Mouse (Mus musculus): ENCODE measurements around the gene Zfp553.

The Zfp553 gene

DNA sequence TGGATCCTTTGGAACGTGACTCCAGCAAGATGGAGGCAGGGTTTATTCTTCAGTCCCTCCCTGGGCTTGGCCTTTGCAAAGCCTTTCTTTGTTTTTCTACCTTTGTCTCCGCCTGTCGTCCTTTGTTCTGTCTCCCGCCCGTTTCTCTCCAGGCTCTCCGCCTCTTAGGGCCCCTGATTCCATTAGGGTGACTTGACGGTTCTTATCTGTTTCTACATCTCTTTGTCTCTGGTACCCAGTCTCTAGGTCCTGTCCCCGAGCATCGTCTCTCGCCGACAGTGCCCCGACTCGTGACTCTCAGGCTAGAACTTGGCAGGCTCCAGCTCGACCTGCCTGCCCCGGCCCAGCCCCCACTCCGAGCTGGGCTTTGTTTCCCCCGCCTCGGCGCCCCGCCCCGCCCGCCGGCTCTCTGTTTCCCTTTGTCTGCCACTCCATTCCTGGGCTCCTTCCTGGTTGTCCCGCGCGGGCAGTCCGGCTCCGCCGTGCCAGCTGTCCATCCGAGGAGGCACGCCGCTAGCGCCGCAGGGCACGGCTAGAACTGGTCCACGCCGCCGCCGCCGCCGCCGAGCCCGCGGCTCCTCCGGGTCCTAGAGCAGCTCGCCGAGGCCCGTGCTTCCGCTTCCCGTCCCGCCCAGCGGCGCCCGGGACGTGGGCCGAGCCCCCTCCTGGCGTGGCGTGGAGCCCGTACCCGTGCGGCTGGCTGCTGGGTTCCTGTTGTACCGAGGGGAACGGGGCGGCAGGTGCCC lies at the start of gene Zfp553, which contains the start of gene Sept1:
TSS of gene Zfp553 (plus strand) at position 440 of the 746 bp plus-strand sequence.
TSS of gene Sept1 (minus strand) at position 509 of the 746 bp plus-strand sequence.
- peak; percentile 68 for DNase-seq (ENCODE audit: low spot score)

DNA sequence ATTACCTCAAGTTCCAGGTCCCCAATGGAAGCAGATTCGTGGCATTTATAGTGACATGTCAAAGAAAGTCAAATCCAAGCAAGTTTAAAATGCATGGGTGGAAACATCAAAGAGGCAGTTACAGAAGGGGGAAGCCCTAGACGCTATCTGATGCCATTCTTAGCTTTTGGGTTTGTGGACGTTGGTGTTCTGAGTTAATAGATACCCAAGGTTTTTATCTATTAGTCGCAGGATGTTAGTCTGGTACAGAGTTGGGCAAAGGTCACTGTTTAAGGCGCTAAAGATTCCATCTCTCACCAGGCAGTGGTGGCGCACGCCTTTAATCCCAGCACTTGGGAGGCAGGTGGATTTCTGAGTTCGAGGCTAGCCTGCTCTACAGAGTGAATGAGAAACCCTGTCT lies 49.5 kb upstream of the Zfp553 start:
- no peak for DNase-seq (ENCODE audit: low spot score)

DNA sequence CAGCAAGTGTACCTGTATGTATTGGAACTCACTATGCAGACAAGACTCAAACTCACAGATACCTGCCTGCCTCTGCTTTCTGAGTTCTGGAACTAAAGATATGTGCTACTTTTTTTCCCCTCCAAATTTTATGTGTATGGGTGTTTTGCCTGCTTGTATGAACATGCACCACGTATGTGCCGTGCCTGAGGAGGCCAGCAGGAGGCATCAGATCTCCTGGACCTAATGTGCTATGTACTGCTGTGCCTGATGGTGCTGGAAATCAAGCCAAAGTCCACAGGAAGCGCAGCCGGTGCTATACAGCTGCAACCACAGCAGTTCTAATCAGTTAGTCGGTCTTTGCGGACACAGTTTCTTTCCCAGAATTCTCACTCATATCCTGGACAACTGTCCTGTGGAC lies 49.0 kb upstream of the Zfp553 start:
- DNase-seq (ENCODE audit: low spot score) = no peak

DNA sequence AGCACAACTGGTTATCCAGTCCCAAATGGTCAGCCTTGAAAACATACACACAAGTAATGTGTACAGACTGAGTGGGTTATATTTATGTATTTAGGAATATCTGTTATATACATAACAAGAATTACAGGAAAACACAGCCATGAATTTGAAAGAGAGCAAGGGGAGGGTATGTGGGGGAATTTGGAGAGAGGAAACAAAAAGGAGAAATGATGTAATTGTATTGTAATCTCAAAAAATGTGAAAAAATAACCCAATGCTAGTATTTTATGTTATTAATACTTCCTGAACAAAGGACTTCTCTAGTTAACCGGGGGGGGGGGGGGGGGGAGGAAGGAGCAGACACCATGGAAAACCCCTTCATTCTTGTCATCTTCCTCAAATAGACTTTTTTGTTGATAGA lies 48.1 kb upstream of the Zfp553 start:
- DNase-seq (ENCODE audit: low spot score) = no peak

DNA sequence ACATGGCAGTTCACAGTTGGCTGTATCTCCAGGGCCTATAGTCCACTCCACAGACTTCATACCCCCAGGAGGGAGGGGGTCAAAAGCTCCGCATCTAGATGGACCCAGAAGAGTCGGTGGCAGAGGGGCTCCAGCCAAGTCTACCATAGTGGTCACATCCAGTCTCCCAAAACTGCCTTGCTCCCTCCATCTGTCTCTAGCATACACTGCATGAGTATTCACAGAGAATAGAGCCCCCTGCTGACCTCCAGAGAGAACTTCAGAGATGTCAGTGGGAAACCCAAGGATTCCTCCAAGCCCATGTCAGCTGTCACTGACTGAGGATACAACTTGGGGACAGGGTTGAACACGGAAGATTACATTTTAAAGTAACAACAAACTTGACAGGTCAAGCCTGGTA lies 47.3 kb upstream of the Zfp553 start:
- DNase-seq (ENCODE audit: low spot score) = no peak

DNA sequence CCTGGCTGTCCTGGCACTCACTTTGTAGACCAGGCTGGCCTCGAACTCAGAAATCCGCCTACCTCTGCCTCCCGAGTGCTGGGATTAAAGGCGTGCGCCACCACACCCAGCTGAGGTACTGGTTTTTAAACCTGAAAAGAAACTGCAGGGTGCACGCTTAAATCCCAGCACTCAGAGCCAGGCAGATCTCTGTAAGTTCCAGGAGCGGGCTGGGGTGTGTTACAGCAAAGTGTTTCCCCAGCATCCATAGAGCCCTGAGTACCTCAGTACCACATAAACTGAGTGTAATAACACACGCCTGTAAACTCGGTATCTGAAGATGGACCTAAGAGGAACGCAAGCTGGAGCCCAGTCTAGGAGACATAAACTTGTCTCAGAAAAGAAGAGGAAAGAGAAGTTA lies 45.5 kb upstream of the Zfp553 start:
- DNase-seq (ENCODE audit: low spot score) = no peak

DNA sequence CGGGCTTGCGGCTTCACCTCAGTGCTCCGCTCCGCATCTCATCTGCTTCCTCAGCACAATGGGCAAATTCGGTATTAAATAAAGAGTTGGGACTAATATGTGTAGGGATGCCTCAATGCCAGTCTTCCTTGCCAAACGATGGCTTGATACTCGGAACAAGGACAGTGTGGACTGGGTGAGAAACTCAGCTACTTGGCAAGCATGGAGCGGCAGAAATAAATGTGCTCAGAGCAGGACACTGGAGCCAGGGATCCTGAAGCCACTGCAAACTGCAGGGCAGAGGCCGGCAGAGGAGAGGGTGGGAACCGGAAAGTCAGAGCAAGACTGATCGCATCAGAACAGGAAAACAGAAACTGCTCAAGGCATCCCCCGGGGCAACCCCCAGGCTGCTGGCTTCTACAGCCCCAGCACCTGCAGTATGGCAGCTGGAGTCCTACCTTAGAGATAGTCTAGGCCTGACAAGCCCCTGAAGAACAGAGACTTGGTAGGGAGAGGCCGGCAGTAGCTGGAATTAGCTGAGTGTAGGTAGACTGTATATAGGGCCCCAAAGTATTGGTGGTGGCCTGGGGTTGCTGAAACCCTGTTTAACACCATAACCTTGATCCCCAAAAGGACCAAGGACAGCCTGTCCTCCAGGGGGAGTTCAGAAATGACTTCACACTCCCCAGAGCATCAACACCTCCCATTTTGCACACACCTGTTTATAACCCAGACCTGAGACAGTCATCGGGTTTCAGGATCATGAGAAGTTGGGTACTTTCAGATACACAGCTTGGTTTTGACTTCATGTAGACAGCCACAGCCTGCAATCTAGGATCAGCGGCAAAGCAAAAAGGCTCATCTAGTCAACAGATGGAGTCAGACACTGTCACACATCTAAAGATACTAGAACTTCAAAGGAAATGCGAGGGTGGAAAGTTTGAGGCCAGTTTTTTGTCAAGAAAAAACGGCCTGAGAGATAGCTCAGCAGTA lies 44.3 kb upstream of the Zfp553 start:
- no peak for DNase-seq (ENCODE audit: low spot score)

DNA sequence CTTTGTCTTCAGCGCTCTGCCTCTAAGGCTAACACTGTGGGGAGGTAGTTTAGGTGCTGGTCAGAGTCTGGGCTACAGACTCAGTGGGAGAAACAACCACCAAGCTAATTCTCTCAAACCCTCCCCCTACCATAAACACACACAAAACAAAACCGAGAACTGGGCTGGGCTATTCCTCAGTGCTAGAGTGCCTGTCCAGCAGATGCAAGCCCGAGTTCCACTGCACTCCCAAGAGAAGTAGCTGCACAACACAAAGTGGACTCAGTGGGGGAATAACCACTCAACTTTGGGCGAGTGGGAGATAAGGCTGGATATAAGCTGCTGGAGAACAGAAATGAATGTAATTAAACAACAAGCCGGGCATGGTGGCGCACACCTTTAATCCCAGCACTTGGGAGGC lies 42.2 kb upstream of the Zfp553 start:
- no peak for DNase-seq (ENCODE audit: low spot score)

DNA sequence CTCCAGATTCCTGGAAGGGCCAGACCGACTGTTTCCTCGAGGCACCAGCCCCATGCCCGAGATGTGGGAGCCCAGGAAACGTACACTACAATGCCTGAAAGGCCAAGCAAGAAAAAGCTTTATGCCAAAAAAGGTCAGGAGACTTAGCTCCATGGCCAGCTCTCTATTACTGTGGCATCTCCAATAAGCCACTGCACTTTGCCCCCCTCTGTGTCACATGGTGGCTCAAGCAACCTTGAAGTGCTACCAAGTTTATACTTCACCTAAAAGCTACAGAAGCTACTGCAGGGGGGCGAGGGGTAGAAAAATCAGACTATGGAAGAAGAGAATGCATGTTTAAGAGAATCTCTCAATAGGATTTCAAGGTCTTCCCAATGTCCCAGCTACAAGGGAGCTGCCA lies 39.9 kb upstream of the Zfp553 start:
- no peak for DNase-seq (ENCODE audit: low spot score)

DNA sequence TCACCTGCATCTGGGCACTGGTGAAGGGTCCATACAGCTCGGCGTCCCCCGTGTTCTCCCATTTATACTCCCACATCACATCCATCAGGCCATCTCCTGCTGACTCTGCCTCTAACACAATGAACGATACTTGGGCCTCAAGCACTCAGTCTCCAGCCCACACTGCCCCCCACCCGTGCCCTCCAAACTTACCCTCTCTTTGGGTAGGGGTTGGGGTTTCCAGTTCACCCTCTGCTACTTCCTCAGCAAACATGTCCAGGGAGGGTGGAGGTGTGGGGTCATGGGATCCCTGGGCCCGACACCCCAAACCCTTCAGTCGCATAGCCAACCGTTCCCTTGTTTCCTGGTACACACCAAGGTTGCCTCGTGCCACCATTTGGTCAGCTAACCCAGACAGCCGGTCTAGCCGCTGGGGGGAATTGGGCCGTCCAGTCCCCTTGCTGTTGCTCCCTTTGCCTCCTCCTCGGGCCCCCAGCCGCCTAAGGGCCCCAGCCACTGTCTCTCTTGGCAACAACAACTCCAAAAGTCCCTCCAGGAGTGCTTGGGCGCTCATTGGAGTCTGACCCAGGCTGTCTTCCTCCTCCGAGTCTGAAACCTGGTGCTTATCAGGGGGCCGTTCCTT lies 38.7 kb upstream of the Zfp553 start:
- no peak for DNase-seq (ENCODE audit: low spot score)

DNA sequence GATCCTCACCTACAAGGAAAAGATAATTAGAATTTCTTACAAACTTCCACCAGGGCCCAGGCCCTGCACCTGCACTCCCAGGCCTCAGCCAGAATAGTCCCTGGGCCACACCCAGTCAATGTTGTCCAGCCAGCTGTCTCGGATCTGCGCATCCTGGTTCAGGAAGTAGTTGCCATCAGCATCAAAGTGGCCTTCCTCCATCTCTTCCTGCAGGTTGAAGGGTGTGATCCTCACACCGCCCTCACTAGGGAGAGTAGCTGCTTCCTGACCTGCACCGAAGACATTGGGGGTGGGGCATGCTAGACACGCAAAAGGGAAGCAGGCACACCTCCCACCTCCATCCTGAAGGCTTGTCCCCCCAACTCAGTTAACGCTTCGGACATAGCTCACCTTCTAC lies 38.2 kb upstream of the Zfp553 start:
- DNase-seq (ENCODE audit: low spot score) = no peak

DNA sequence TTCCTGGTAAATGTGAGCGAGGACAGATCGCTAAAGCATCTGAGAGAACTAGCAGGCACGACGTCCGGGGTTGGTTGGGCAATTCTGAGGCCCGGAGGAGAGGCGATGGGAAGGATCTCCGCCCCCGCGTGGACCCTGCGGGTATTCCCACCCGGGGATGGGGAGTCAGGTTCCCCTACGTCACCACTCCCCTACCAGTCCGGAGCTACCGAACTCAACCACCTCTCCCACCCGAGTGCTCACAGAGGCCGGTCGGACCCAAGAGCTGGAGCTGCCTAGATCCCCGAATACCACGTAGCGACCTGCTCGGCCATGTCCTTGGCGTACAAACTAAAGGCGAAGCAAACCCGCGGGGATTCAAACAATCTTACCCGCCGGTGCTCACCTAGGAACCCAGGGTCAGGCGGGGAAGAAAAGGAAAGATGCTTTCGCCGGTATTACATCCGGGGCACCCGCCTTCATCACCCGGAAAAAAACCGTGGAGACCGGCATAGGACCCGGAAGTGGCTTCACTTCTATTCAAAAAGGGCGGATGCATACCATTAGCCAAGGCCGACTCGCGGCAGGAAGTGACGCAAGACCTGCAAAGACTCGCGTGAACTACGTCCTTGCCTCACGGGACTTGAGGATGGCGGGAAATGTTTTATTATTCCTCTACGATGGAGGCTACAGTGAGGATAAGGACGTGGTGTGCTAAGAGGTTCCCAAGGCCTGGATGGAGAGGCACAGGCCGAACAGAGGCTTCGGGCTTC lies 37.1 kb upstream of the Zfp553 start, which contains the start of gene Cd2bp2:
TSS of gene Cd2bp2 (minus strand) at position 507 of the 752 bp plus-strand sequence.
- peak; percentile 96 for DNase-seq (ENCODE audit: low spot score)

DNA sequence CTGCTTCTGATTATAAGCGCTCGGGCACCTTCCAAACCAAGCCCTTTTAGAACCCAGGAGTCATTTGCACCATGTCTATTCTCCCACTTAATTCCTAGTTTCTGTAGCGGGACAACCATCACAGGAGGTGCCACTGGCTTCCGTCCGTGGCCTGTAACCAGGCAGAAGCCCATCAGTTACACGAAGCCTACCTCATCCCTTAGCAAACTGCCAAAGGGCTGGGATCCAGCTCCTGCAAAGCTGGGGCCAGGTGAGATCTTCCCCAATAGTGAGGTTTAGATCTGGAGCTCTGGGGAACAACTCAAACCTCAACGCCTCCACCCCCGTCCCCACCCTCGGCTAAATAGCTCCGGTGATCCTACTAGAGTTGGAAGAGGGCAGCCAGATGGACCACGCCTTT lies 36.4 kb upstream of the Zfp553 start:
- DNase-seq (ENCODE audit: low spot score) = no peak

DNA sequence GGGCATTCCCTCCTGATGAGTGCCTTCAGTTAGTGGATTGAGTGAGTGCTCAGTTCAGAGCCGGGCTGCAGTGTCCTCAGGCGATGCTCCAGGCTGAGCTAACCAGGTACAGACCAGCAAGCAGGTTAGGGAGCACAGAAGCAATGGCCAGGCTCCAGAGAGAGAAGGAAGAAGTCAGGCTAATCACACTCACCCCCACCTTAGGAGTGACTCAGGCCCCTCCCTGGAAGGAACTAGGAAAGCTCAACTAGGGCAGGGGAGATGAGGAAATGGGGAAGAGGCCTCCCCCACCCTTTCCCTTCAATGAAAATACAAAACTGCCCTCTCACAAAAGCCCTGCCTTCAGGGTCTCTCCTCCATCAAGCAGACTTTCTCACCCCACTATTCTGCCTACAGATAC lies 26.3 kb upstream of the Zfp553 start:
- DNase-seq (ENCODE audit: low spot score) = no peak

DNA sequence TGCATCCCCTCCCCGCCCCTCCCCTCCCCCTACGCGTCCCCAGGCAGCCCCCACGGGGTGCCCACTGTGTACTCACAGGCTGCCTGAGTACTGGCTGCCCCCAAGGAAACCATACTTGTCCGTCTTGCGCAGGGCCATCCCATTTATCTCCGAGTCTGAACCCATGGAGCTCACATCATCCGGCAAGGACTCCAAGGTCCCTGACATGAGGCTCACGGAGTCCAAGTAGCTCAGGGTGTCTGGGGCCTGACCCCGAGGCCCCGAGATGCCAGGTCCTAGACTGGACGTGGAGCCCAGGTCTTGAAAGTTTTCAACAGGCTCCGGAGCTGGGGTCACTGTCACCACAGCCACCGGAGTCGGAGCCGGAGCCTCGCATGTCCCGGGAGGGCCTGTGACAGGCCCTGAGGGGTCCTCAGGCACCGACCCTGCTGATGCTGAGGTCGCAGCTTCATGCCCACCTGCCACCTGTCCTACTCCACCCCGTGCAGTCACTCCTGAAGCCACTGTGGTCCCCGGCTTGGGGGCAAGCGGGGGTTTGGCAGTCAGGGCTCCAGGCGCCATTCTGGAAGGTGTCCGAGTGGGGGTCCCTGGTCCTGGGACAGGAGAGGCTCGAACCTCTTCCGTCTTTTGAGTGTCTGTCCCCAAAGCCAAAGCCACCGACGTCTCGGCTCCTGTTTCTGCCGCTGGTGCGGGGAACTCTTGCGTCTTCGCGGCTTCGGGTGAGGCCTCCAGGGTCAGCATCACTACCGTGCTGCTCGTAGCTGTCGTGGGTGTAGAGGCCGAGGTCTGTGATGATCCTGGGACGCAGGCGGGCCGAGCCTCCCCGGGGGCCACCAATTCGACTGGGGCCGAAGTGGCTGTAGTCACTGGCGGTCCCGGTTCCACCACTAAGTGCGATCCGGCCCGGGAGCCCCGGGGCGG lies 25.2 kb upstream of the Zfp553 start:
- DNase-seq (ENCODE audit: low spot score) = no peak

DNA sequence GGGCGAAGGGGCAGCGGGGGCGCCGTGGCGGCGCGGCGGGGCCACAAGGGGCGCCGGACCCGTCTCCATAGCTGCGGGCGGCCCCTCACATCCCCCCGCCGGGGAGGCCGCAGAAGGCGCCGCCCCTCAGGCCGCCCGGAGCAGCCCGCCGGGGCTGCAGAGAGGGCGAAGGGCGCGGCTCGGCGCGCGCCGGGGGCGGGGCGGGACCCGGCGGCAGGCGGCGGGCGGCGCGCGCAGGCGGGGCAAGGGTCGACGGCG lies 24.6 kb upstream of the Zfp553 start, which contains the start of gene Tbc1d10b:
TSS of gene Tbc1d10b (minus strand) at position 174 of the 258 bp plus-strand sequence.
- DNase-seq (ENCODE audit: low spot score) = no peak

DNA sequence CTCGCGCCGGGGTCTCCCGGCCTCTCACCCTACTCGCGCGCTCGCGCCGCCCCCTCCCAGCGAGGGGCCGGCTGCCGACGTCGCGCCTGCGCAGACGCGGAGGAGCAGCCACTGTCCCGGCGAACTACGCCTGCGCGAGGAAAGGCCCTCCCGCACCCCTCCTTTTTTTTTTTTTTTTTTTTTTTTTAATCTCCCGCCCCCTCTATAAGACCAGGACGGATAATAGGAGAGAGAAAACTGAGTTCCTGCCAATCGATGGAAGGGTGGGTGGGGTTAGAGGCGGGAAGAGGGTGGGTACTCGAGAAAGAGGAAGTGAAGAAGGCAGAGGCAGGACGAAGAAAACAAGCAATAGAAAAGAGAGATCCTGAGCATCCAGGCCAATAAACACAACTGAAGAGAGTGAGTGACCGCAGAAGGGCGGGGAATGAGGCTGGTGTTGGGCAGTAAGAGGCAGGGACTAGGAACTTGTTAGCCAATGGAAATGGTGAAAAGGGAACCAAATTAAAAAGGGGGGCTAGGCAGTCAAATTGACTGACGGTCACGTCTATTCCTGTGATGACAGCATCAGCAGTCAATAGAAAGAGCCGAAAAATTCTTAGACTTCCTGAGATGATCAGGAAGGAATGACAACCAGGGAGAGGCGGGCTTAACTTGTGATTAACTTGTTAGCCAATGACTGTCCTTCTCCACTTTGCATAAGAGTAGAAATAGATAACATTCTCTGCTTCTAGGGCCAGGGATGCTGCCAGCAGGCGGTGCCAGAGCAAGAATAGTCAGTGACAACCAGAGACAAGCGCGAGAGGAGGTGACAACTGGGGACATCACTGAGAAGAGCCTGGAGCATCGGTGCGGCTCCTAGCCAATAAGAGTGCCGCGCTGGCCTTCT lies 24.1 kb upstream of the Zfp553 start, which contains the start of gene Mylpf:
TSS of gene Mylpf (plus strand) at position 338 of the 886 bp plus-strand sequence.
- peak; percentile 98 for DNase-seq (ENCODE audit: low spot score)

DNA sequence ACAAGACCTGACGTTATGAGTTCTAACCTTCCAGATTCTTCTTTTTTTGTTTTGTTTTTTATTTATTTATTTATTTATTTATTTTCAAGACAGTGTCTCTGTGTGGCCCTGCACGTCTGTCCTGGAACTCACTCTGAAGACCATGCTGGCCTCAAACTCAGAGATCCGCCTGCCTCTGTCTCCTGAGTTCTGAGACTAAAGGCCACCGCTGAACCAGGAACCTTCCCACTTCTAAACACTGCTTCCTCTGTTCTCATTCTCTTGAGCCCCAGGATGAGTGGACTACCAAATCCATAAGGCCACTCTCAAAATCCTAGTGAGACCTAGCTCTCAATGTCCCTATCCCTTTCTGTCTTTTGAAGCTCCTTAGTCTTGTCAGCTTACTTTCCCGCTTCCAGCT lies 23.0 kb upstream of the Zfp553 start:
- no peak for DNase-seq (ENCODE audit: low spot score)

DNA sequence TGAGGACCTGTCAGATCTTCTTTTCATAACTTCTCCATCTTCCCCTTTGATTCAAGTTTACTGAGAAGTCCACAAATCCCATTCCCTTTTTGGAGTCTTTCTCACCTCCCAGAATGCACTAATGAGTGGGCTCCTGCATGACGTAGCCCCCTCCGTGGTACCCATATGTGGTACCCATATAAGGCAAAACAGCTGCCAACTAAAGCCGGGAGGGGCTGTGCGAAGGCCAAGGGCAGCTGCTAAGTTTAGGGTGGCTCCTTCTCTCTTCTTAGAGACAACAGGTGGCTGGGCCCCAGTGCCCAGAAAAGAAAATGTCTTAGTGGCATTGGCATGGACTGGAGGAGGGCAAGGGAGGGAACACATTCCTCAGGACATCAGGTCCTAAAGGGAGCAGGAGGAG lies 22.6 kb upstream of the Zfp553 start:
- DNase-seq (ENCODE audit: low spot score) = no peak

Measured in left cerebral cortex, adult 11 months (tissue).